Mouse (Mus musculus): ENCODE data around the gene Ncor1. TPM values are rescaled to one million over a fixed set of nuclear protein-coding genes. Genes with fewer than 3 reads are reported as not detected.
"Not testable (repeated sequence)": the region's sequence is repeated elsewhere in the genome, so short reads cannot be mapped to it uniquely, and the experiment has no call there.

Gene Ncor1
- total RNA-seq, 4 experiments from 2014 or later: 114 to 145 (median 126) TPM

DNA sequence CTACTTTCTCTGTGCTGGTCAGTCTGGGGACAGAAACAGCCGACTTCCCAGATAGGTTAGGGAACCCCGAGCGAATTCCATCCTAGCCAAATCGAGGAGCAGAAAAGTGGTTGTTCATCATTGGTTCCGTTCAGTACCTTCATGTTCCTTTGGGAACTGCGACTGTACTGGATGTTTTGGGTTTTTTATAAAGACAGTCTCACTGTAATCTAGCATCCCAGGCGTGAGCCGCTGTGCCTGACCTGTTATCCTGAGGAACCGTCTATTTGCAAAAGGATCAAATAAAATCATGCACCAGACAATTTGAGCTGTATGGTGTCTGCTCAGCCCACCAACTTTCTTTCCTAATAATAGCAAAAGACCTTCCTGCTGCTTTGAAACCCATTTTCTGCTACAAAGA, 439 bp upstream of the Ncor1 start:
- no peak for DNase-seq (ENCODE audit: low spot score in 2 of 2)

GRCm38 (mm10) chr11:62457891-62458270, 460 bp downstream of the Ncor1 start:
- no peak for DNase-seq (ENCODE audit: low spot score in 2 of 2)

GRCm38 (mm10) chr11:62457241-62457890, 975 bp downstream of the Ncor1 start:
- DNase-seq (ENCODE audit: low spot score in 2 of 2): peak; percentile 68 to 78

DNA sequence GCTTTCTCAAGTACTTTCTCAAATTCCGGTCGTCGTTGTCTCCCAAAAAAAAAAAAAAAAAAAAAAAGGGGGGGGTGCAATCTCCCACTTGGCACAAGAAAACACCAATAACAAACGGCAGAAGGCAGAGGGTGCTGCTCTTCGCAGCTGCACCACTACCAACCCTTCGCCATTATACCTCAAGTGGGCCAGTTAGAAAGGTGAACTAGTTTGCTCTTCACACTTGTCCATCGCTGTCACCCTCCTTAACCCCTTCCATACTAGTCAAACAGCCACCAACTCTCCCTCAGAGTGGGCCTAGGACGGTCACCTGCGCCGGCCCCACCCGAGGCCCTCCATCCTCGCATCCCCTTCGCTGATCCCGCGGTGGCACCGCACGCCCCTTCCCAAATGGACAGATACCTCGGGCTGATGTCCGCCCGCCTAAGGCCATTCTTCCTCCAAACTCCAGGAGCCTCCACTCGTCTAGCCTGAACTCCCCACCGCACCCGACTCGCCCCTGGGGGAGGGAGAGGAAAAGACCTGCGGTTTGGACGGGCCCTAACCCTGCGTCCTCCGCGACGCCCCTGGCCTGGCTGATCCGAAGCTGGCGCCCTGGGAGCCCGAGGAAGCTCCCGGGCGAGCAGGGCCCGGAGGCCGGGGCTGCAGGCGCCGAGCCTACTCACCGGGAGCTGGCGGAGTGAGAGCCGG, 1.7 kb downstream of the Ncor1 start:
- peak in 1 of 2 experiments; percentile 23 for DNase-seq (ENCODE audit: low spot score in 2 of 2)

DNA sequence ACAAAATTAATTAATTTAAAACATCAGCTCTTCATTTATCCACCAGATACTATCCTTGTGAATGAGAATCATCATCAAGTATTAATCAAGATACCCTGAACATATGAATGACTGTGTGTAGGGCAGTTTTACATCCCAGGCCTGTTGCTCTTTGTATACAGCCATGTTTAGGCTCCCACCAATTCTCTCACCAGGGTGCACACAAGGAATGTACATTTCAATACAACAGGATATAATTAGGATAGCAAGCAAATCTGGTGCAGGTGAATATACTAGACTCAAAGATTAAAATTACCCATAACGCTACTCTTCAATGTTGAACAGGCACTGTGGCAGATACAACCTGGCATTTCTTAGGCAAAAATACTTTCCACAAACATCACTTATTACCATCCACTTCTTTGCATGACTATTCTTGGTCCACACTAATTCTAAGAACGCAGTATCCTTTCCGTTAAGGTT, 2.3 kb downstream of the Ncor1 start:
- DNase-seq (ENCODE audit: low spot score in 2 of 2): no peak

DNA sequence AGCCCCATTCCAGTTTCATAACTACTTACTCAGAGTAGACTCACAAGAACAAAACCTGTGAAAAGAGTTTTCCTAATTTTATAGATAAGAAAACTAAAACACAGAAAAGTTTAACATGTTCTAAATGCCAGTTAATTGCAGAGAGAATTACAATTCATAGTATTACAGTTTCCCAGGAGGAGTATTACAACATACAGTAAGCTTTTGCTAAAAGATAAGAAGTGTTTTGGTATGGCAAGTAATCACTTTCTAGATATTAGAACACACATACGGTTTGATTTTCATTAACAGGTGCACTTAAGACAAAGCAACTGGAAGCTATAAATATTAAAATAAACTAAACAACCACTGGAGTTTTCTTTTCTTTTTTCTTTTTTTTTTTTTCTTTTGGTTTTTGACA, 3.1 kb downstream of the Ncor1 start:
- no peak for DNase-seq (ENCODE audit: low spot score in 2 of 2)

DNA sequence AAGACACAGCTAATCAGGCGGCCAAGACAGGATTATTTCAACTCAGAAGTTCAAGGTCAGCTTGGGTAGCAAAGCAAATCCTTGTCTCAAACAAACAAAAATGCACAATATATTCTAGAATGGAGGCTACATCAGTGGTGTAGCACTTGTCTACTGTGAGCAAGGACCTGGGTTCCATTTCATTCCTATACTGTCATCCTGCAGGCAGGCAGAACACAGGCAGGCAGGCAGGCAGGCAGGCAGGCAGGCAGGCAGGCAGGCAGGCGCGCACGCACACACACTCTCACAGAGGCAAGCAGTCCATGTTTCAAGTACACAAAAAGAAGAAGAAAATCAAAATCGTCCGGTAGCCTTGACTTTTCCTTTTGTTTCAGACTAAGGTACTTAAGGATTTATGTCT, 9.4 kb downstream of the Ncor1 start:
- DNase-seq (ENCODE audit: low spot score in 2 of 2): no peak

- no peak for DNase-seq (ENCODE audit: low spot score in 2 of 2)
These were observed 12.5 kb downstream of the Ncor1 start for GRCm38 (mm10) chr11:62445799-62446198.

DNA sequence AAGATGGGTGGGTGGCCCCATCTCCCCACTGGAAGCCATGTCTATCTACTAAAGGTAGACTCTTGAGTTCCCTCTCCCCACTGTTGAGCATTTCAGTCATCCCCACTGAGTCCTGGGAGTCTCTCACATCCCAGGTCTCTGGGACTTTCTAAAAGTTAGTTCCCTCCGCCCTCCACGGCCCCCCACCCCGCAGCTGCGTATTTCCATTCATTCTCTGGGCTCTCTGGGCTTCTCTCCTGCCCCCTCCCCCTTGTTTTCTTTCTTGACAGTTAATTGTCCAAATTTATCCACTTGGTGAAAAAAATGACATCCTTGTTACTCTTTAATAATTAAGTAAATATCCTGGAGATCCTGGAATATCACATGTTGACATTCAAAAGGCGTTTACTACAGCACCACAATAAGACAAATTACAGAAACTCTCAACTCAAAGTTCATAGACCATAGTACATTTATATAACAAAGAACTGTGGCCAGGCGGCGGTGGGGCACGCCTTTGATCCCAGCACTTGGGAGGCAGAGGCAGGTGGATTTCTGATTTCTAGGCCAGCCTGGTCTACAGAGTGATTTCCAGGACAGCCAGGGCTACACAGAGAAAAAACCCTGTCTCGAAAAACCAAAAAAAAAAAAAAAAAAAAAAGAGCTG, 17.5 kb downstream of the Ncor1 start:
- no peak for DNase-seq (ENCODE audit: low spot score in 2 of 2)

DNA sequence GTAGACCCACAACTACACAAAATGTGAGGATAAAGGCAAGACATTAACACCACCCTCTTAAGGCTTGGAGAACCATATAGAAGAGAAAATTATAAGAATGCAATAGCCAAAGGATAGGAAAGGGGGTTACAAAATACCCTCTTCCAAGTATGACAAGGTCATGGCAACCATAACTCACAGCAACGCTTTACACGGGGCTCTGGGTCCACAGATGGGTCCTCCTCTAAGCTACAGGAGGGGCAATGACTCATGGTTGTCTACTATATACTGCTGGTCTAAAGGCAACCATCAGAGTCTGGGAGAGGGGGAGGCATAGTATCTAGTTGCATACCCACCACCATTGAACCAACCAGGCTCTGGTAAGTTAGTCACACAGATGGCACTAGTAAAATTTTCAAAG, 26.1 kb downstream of the Ncor1 start:
- no peak for DNase-seq (ENCODE audit: low spot score in 2 of 2)

DNA sequence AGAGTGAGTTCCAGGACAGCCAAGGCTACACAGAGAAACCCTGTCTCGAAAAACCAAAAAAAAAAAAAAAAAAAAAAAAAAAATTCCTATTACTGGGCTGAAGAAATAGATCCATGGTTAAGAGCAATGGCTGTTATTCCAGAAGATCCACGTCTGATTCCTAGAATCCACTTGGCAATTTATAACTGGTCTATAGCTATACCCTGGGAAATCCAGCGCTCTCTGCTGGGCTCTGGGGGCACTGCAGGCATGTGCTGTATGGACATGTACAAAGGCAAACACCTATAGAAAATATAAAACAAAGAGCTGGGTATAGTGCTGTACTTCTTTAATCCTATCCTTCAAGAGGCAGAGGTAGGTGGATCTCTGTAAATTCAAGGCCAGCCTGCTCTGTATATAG, 31.2 kb downstream of the Ncor1 start:
- no peak for DNase-seq (ENCODE audit: low spot score in 2 of 2)

- DNase-seq (ENCODE audit: low spot score in 2 of 2): no peak
These were observed 32.1 kb downstream of the Ncor1 start for GRCm38 (mm10) chr11:62426266-62426665.

- no peak for DNase-seq (ENCODE audit: low spot score in 2 of 2)
These were observed 33.8 kb downstream of the Ncor1 start for GRCm38 (mm10) chr11:62424525-62424924.

GRCm38 (mm10) chr11:62415026-62415425, 43.3 kb downstream of the Ncor1 start:
- no peak for DNase-seq (ENCODE audit: low spot score in 2 of 2)

GRCm38 (mm10) chr11:62409611-62410010, 48.7 kb downstream of the Ncor1 start:
- no peak for DNase-seq (ENCODE audit: low spot score in 2 of 2)

- no peak for DNase-seq (ENCODE audit: low spot score in 2 of 2)
These were observed 49.5 kb downstream of the Ncor1 start for GRCm38 (mm10) chr11:62408848-62409247.

GRCm38 (mm10) chr11:62396405-62396804, 61.9 kb downstream of the Ncor1 start:
- DNase-seq (ENCODE audit: low spot score in 2 of 2): no peak

- DNase-seq (ENCODE audit: low spot score in 2 of 2): no peak
These were observed 70.0 kb downstream of the Ncor1 start for GRCm38 (mm10) chr11:62388331-62388679.

DNA sequence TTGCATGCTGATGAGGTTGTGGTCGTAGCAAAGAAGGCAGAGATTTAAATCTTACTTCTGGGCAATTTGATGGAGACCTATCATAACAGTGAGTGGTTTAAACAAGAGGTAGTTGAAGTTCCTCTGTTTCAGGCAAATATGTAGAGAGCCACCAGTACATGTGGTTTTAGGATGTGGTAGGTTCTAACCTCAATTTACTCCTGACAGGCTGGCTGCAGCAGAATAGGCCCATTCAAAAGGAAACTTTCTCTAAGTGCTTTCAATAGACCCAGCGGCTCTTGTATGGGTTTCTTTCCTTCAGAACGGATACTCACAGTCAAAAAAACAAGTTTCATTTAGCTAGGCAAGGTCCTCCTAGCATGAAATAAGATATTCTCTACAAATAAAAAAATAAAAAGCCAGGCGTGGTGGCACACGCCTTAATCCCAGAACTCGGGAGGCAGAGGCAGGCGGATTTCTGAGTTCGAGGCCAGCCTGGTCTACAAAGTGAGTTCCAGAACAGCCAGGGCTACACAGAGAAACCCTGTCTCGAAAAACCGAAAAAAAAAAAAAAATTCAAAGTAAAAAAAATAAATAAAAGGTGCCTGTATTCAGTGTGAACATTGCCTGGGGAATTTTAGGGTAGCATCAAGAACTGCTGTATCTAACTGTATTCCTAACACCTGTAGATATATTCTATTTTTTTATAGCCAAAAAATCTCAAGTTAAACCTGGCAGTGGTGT, 70.6 kb downstream of the Ncor1 start:
- DNase-seq (ENCODE audit: low spot score in 2 of 2): no peak

DNA sequence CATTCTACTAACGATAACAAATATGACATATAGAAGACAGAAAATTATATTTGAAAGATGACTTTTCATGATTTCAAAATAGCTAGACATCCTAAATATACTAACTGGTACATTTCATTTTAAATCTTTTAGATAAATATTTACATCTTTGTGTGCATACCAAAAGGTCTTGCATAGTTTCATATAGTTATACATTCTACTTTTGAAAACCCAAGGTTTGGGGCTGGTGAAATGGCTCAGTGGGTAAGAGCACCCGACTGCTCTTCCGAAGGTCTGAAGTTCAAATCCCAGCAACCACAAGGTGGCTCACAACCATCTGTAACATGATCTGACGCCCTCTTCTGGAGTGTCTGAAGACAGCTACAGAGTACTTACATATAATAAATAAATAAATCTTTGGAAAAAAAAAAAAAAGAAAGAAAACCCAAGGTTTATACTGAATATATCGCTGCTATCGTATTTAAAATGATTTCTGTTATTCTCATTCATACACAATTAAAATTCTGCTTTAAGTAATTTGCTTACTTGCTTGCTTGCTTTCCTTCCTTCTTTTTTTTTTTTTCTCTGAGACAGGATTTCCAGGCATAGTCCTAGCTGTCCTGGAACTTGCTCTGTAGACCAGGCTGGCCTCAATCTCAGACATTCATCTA, 81.0 kb downstream of the Ncor1 start:
- DNase-seq (ENCODE audit: low spot score in 2 of 2): not testable (repeated sequence)

DNA sequence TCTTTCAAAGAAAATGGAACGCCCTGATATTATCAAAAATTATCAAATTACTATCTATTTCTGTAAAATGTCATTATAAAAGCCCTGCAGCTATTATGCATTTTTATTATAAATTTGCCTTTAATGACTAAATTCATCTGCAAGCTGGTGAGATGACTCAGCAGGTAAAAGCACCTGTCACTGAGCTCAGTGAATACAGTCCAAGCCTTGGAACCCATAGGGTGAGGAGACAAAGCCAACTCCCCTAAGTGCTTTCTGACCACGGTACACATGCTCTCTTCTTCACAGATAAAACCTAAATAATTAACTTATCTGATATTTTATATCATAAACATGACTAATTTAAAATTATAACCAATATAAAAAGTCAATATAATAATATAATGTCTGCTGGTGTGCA, 86.6 kb downstream of the Ncor1 start:
- DNase-seq (ENCODE audit: low spot score in 2 of 2): no peak

DNA sequence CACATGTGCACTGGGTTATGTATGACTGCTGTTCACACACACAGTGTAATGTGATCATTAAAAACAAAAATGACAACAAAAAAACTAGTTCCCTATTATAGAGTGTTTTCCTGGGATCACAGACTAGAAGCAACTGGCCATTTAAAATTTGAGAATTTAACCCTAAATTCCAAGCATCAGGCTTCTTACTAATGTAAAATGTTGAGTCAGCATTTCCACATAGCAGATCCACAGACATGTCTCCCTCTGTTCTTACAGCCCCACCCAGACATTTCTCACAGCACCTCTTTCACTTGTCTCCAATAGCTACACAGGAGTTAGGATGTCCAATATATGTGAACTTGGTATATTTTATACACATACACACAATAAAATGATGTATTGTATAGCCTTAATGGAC, 88.4 kb downstream of the Ncor1 start:
- DNase-seq (ENCODE audit: low spot score in 2 of 2): no peak
